Mouse (Mus musculus) limb, embryonic 12.5 days (tissue): ENCODE data around the gene Nsmf. TPM values are rescaled to one million over a fixed set of nuclear protein-coding genes. Genes with fewer than 3 reads are reported as not detected.

Experiments
- ATAC-seq: fragments of 200-750 bp; cut with Nextera tagmentation; 2 replicates; pipeline ENCODE4 v1.8.0; 2017; ENCODE audit warnings: low read depth, moderate TSS enrichment; ENCODE audit not compliant: insufficient number of reproducible peaks, insufficient read depth, low FRiP score, low TSS enrichment
- H3K27ac ChIP-seq: fragments of 300-500 bp; sonication (generic); 2 replicates; pipeline ENCODE4 v1.5.1; 2016; ENCODE audit warnings: mild to moderate bottlenecking, moderate library complexity
- H3K27me3 ChIP-seq: fragments of 300-500 bp; sonication (generic); 2 replicates; pipeline ENCODE4 v1.6.1; 2016; ENCODE audit warnings: mild to moderate bottlenecking, moderate library complexity
- H3K36me3 ChIP-seq: fragments of 300-500 bp; sonication (generic); 2 replicates; pipeline ENCODE4 v1.6.1; 2016; ENCODE audit warnings: mild to moderate bottlenecking, moderate library complexity
- H3K4me1 ChIP-seq: fragments of 300-500 bp; sonication (generic); replicated peaks from 2 replicates; pipeline ENCODE4 v1.6.1; 2016
- H3K4me2 ChIP-seq: fragments of 300-500 bp; sonication (generic); 2 replicates; pipeline ENCODE4 v1.6.1; 2016; ENCODE audit warnings: mild to moderate bottlenecking, moderate library complexity
- H3K4me3 ChIP-seq: fragments of 300-500 bp; sonication (generic); replicated peaks from 2 replicates; pipeline ENCODE4 v1.5.1; 2016; ENCODE audit warnings: mild to moderate bottlenecking
- H3K9ac ChIP-seq: fragments of 300-500 bp; sonication (generic); replicated peaks from 2 replicates; pipeline ENCODE4 v1.6.1; 2016; ENCODE audit warnings: mild to moderate bottlenecking, moderate library complexity
- H3K9me3 ChIP-seq: fragments of 300-500 bp; sonication (generic); 2 replicates; pipeline ENCODE4 v1.6.1; 2016; ENCODE audit warnings: mild to moderate bottlenecking, moderate library complexity
- WGBS: fragments of 180-500 bp; shearing (Covaris S2); methylation state at CpG from one replicate; pipeline ENCODE4 v1.1.7; 2016; 5-methylcytosine and 5-hydroxymethylcytosine counted together
- polyA plus RNA-seq: library from polyadenylated mRNA; unstranded; fragments of >200 nt; fragmentation: Nextera tagmentation; extraction: Ambion mirVana; gene quantifications from 2 replicates; pipeline ENCODE4 v1.2.1, GENCODE M21; 2016

Gene Nsmf
- polyA plus RNA-seq, 1 experiment from 2014 or later, result 77.8 TPM

GRCm38 (mm10) chr2:25085571-25085970 is 31.4 kb downstream of the Nsmf start:
- Histone ChIP-seq H3K9ac (no peak overlapping the region), H3K4me3 (no peak overlapping the region)
- 84% methylated on average over 5 of the region's 5 CpGs for WGBS

GRCm38 (mm10) chr2:25087842-25088241 is 33.7 kb downstream of the Nsmf start:
- WGBS, result 96% methylated on average over 2 of the region's 2 CpGs
- Histone ChIP-seq H3K4me1 (no peaks in the 10 kb centered on the region), H3K4me3 (no peak overlapping the region), H3K9me3 (no peaks in the 10 kb centered on the region), H3K27me3 (peaks cover 20% of the 10 kb centered on the region), H3K36me3 (no peaks in the 10 kb centered on the region), H3K27ac (no peak overlapping the region), H3K9ac (no peak overlapping the region), H3K4me2 (no peak overlapping the region)
- ATAC-seq, result no peak

More at GRCm38 (mm10) chr2:25085571-25085970, 31.4 kb downstream of the Nsmf start:
- peaks cover 7% of the 10 kb centered on the region for H3K27me3 ChIP-seq
- H3K27ac ChIP-seq, result no peak overlapping the region
- H3K4me2 ChIP-seq, result no peak overlapping the region
- no peak for ATAC-seq
- H3K9me3 ChIP-seq, result no peaks in the 10 kb centered on the region
- no peaks in the 10 kb centered on the region for H3K36me3 ChIP-seq
- H3K4me1 ChIP-seq, result no peaks in the 10 kb centered on the region

GRCm38 (mm10) chr2:25088636-25089035 is 34.5 kb downstream of the Nsmf start:
- Histone ChIP-seq H3K4me3 (no peak overlapping the region), H3K27ac (no peak overlapping the region), H3K9ac (no peak overlapping the region), H3K4me2 (no peak overlapping the region), H3K4me1 (no peaks in the 10 kb centered on the region), H3K27me3 (peaks cover 23% of the 10 kb centered on the region), H3K36me3 (no peaks in the 10 kb centered on the region), H3K9me3 (no peaks in the 10 kb centered on the region)
- 76% methylated on average over 3 of the region's 3 CpGs for WGBS
- no peak for ATAC-seq

- Histone ChIP-seq H3K4me3 (no peak overlapping the region), H3K4me2 (peak overlapping the region; percentile 44), H3K9ac (no peak overlapping the region; the same call in 1 of the 2 replicates), H3K27me3 (peaks cover 48% of the 10 kb centered on the region), H3K9me3 (no peaks in the 10 kb centered on the region), H3K36me3 (no peaks in the 10 kb centered on the region), H3K4me1 (peaks cover 6% of the 10 kb centered on the region; the same call in 1 of the 2 replicates), H3K27ac (no peak overlapping the region)
- WGBS, result 44% methylated on average over 17 of the region's 17 CpGs
- no peak for ATAC-seq
These were observed 40.6 kb downstream of the Nsmf start for GRCm38 (mm10) chr2:25094785-25095108.

GRCm38 (mm10) chr2:25095109-25095850 is 41.1 kb downstream of the Nsmf start, which contains the start of gene Noxa1:
Gene Noxa1, minus strand, starts transcription at chr2:25095149.
- no peak for ATAC-seq
- no peaks in the 10 kb centered on the region for H3K36me3 ChIP-seq
- H3K9ac ChIP-seq, result no peak within 1 kb of the TSS; the same call in 1 of the 2 replicates
- WGBS, result 45% methylated on average over 28 of the region's 28 CpGs
- H3K27ac ChIP-seq, result no peak within 1 kb of the TSS
- no peaks in the 10 kb centered on the region for H3K9me3 ChIP-seq
- H3K4me3 ChIP-seq, result no peak within 1 kb of the TSS
- peaks cover 48% of the 10 kb centered on the region for H3K27me3 ChIP-seq
- peaks cover 6% of the 10 kb centered on the region; the same call in 1 of the 2 replicates for H3K4me1 ChIP-seq
- H3K4me2 ChIP-seq, result peak within 1 kb of the TSS; percentile 44

GRCm38 (mm10) chr2:25098005-25098615 is 44.0 kb downstream of the Nsmf start:
- Histone ChIP-seq H3K27me3 (peaks cover 33% of the 10 kb centered on the region), H3K27ac (no peak overlapping the region), H3K4me1 (peaks cover 6% of the 10 kb centered on the region; the same call in 1 of the 2 replicates), H3K36me3 (no peaks in the 10 kb centered on the region), H3K4me3 (no peak overlapping the region), H3K9me3 (no peaks in the 10 kb centered on the region), H3K4me2 (no peak overlapping the region), H3K9ac (no peak overlapping the region)
- 69% methylated on average over 3 of the region's 3 CpGs for WGBS
- ATAC-seq, result no peak

GRCm38 (mm10) chr2:25098956-25099355 is 44.8 kb downstream of the Nsmf start:
- H3K27me3 ChIP-seq, result peaks cover 25% of the 10 kb centered on the region
- no peak overlapping the region for H3K27ac ChIP-seq
- H3K9me3 ChIP-seq, result no peaks in the 10 kb centered on the region
- no peak overlapping the region for H3K4me2 ChIP-seq
- peaks cover 6% of the 10 kb centered on the region; the same call in 1 of the 2 replicates for H3K4me1 ChIP-seq
- H3K9ac ChIP-seq, result no peak overlapping the region; the same call in 1 of the 2 replicates
- no peak for ATAC-seq
- no peak overlapping the region for H3K4me3 ChIP-seq
- H3K36me3 ChIP-seq, result no peaks in the 10 kb centered on the region
- WGBS, result 46% methylated on average over 5 of the region's 5 CpGs

GRCm38 (mm10) chr2:25099703-25100102 is 45.5 kb downstream of the Nsmf start:
- H3K4me2 ChIP-seq, result no peak overlapping the region
- no peak overlapping the region for H3K4me3 ChIP-seq
- no peak for ATAC-seq
- H3K9me3 ChIP-seq, result no peaks in the 10 kb centered on the region
- H3K27me3 ChIP-seq, result peaks cover 17% of the 10 kb centered on the region
- H3K9ac ChIP-seq, result no peak overlapping the region
- H3K27ac ChIP-seq, result no peak overlapping the region
- peaks cover 5% of the 10 kb centered on the region; the same call in 1 of the 2 replicates for H3K4me1 ChIP-seq
- 69% methylated on average over 3 of the region's 3 CpGs for WGBS
- no peaks in the 10 kb centered on the region for H3K36me3 ChIP-seq

GRCm38 (mm10) chr2:25104122-25104521 is 50.0 kb downstream of the Nsmf start:
- Histone ChIP-seq H3K27ac (no peak overlapping the region), H3K4me2 (no peak overlapping the region), H3K36me3 (no peaks in the 10 kb centered on the region), H3K27me3 (no peaks in the 10 kb centered on the region), H3K9me3 (no peaks in the 10 kb centered on the region), H3K4me3 (no peak overlapping the region), H3K4me1 (no peaks in the 10 kb centered on the region), H3K9ac (no peak overlapping the region)
- no peak for ATAC-seq
- WGBS, result 81% methylated on average over 2 of the region's 2 CpGs

- H3K4me1 ChIP-seq, result no peaks in the 10 kb centered on the region
- WGBS, result 74% methylated on average over 3 of the region's 3 CpGs
- H3K4me2 ChIP-seq, result no peak overlapping the region
- H3K4me3 ChIP-seq, result no peak overlapping the region
- no peaks in the 10 kb centered on the region for H3K36me3 ChIP-seq
- no peak overlapping the region for H3K9ac ChIP-seq
- no peak overlapping the region for H3K27ac ChIP-seq
- no peaks in the 10 kb centered on the region for H3K9me3 ChIP-seq
- H3K27me3 ChIP-seq, result no peaks in the 10 kb centered on the region
- no peak for ATAC-seq
These were observed 51.9 kb downstream of the Nsmf start for GRCm38 (mm10) chr2:25106045-25106444.

- Histone ChIP-seq H3K36me3 (no peaks in the 10 kb centered on the region), H3K27me3 (no peaks in the 10 kb centered on the region), H3K4me2 (no peak overlapping the region), H3K9ac (no peak overlapping the region), H3K27ac (no peak overlapping the region), H3K9me3 (no peaks in the 10 kb centered on the region), H3K4me3 (no peak overlapping the region), H3K4me1 (no peaks in the 10 kb centered on the region)
- ATAC-seq, result no peak
These were observed 55.3 kb downstream of the Nsmf start for GRCm38 (mm10) chr2:25109487-25109886.
